Mouse (Mus musculus) midbrain, embryonic 16.5 days (tissue): ENCODE measurements at regions not wholly inside any gene's neighbourhood (a gene's known extent, or its start where the extent isn't known, plus 50 kb on each side); places are given as distances from the start of the nearest gene placed in this dataset.

ENCODE experiments used
- ATAC-seq: fragments of 200-750 bp; cut with Nextera tagmentation; 2 replicates; pipeline ENCODE4 v1.8.0; 2017; ENCODE audit warnings: moderate TSS enrichment
- H3K27ac ChIP-seq: fragments of 300-500 bp; sonication (generic); 2 replicates; pipeline ENCODE4 v1.5.1; 2014; ENCODE audit warnings: mild to moderate bottlenecking, low read length, mixed read lengths
- H3K27me3 ChIP-seq: fragments of 300-500 bp; sonication (generic); 2 replicates; pipeline ENCODE4 v1.6.1; 2014; ENCODE audit warnings: low read depth, low read length, mixed read lengths; ENCODE audit not compliant: control insufficient read depth, insufficient read depth
- H3K36me3 ChIP-seq: fragments of 300-500 bp; sonication (generic); 2 replicates; pipeline ENCODE4 v1.6.1; 2014; ENCODE audit warnings: mild to moderate bottlenecking, low read length, moderate library complexity, mixed read lengths; ENCODE audit not compliant: control insufficient read depth, insufficient read depth
- H3K4me1 ChIP-seq: fragments of 300-500 bp; sonication (generic); 2 replicates; pipeline ENCODE4 v1.6.1; 2014; ENCODE audit warnings: mild to moderate bottlenecking, low read length, mixed read lengths; ENCODE audit not compliant: control insufficient read depth, insufficient read depth
- H3K4me2 ChIP-seq: fragments of 300-500 bp; sonication (generic); 2 replicates; pipeline ENCODE4 v1.6.1; 2014; ENCODE audit warnings: mild to moderate bottlenecking, low read length, mixed read lengths
- H3K4me3 ChIP-seq: fragments of 300-500 bp; sonication (generic); 2 replicates; pipeline ENCODE4 v1.5.1; 2014; ENCODE audit warnings: low read depth, mild to moderate bottlenecking, low read length, moderate library complexity, mixed read lengths
- H3K9ac ChIP-seq: fragments of 300-500 bp; sonication (generic); 2 replicates; pipeline ENCODE4 v1.6.1; 2014; ENCODE audit warnings: low read depth, low read length, mixed read lengths
- H3K9me3 ChIP-seq: fragments of 300-500 bp; sonication (generic); replicated peaks from 2 replicates; pipeline ENCODE4 v1.6.1; 2014; ENCODE audit warnings: mild to moderate bottlenecking, low read length, mixed read lengths; ENCODE audit not compliant: control insufficient read depth, poor library complexity, severe bottlenecking
- WGBS: fragments of 180-500 bp; shearing (Covaris S2); extraction: QIAGEN DNeasy Blood & Tissue Kit; methylation state at CpG from one replicate; pipeline ENCODE4 v1.1.7; 2014; 5-methylcytosine and 5-hydroxymethylcytosine counted together

DNA sequence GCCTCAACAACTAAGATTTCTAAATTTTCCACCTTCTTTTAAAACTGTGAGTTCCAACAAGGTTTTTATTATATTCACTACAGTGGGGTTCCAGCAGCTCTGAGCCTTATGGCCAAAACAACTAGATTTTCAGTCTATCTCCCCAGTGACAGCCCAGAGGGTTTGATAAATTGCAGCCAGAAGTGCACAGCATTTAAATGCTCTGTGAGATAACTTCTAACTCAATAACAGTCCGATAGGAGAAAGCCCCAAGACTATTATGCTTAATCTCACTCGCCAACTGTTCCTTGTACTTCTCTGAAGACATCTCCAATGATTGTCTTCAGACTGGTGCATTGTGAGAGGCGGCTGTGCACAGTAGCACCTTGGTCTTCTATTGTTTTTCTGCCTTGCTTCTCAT lies 2774.5 kb upstream of the Gm7489 start:
- Histone ChIP-seq H3K9ac (no peak overlapping the region), H3K36me3 (no peaks in the 10 kb centered on the region), H3K4me1 (no peaks in the 10 kb centered on the region), H3K9me3 (no peaks in the 10 kb centered on the region), H3K4me3 (no peak overlapping the region), H3K27ac (no peak overlapping the region), H3K27me3 (no peaks in the 10 kb centered on the region), H3K4me2 (no peak overlapping the region)
- 74% methylated on average over 3 of the region's 3 CpGs for WGBS
- no peak for ATAC-seq

DNA sequence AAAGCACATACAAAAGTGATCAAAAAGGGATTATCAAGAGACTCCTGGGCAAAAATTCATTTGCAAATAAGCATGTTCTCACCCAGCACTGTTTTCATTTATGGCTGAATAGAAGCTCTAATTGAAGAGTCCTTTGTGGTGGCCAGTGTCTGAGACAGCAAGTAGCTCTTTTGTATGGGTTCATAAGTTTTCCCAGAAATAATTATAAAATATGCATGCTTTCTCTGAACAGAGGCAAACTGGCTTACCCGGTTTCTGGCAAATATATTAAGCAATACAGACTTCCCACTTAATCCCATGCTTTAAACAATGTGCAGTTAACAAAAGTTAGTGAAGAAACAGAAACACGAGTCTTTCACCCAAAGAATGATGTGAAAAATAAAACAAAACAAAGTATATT lies 2758.8 kb upstream of the Gm7489 start:
- H3K9ac ChIP-seq, result no peak overlapping the region
- no peaks in the 10 kb centered on the region for H3K27me3 ChIP-seq
- ATAC-seq, result no peak
- H3K36me3 ChIP-seq, result no peaks in the 10 kb centered on the region
- H3K4me3 ChIP-seq, result no peak overlapping the region
- H3K4me2 ChIP-seq, result no peak overlapping the region
- no peaks in the 10 kb centered on the region for H3K4me1 ChIP-seq
- WGBS, result 71% methylated on average over 2 of the region's 2 CpGs
- no peak overlapping the region for H3K27ac ChIP-seq
- H3K9me3 ChIP-seq, result no peaks in the 10 kb centered on the region

DNA sequence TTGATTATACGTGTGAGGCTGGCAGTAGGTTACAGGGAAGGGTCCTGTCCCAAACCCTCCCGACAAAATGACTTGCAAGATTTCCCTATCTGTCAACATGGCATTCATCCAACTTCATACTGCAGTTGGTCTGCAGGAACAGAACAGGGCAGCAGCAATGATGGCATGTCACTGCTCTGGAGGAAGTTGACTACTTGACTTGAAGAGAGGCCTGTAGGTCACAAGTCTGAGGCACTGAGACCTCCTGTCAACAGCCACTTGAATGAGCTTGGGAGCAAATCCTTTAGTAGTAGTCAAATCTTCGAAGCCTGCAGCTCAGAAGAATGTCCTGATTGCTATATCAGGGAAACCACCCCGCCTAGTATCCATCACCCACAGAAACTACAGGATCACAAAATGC lies 2753.7 kb upstream of the Gm7489 start:
- Histone ChIP-seq H3K4me1 (no peaks in the 10 kb centered on the region), H3K27me3 (no peaks in the 10 kb centered on the region), H3K9ac (no peak overlapping the region), H3K9me3 (no peaks in the 10 kb centered on the region), H3K4me3 (no peak overlapping the region), H3K27ac (no peak overlapping the region), H3K36me3 (no peaks in the 10 kb centered on the region), H3K4me2 (no peak overlapping the region)
- ATAC-seq, result no peak
- 85% methylated on average over 4 of the region's 4 CpGs for WGBS

DNA sequence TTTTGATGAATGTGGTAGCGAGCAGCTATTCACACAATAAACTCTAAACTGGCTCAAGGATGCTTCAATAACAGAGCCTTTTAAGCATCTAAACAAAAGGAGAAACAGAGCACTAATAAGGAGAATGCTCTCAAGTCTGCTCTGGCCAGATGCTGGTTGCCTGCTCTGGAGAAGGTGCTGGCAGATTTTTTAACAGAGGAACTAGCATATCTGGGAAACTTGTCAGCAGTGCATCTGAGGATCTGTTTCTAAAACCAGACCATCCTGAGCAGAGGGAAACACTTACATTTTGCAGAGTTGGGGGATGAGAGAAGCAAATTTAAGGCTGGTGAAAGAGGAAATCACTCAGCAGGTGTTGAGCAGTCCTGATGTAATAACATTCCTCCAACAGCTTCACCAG lies 2748.6 kb upstream of the Gm7489 start:
- H3K9me3 ChIP-seq, result no peaks in the 10 kb centered on the region
- H3K36me3 ChIP-seq, result no peaks in the 10 kb centered on the region
- no peaks in the 10 kb centered on the region for H3K4me1 ChIP-seq
- H3K4me3 ChIP-seq, result no peak overlapping the region
- H3K9ac ChIP-seq, result no peak overlapping the region
- H3K27me3 ChIP-seq, result no peaks in the 10 kb centered on the region
- WGBS, result 68% methylated on average over 1 of the region's 1 CpGs
- no peak for ATAC-seq
- no peak overlapping the region for H3K4me2 ChIP-seq
- H3K27ac ChIP-seq, result no peak overlapping the region

DNA sequence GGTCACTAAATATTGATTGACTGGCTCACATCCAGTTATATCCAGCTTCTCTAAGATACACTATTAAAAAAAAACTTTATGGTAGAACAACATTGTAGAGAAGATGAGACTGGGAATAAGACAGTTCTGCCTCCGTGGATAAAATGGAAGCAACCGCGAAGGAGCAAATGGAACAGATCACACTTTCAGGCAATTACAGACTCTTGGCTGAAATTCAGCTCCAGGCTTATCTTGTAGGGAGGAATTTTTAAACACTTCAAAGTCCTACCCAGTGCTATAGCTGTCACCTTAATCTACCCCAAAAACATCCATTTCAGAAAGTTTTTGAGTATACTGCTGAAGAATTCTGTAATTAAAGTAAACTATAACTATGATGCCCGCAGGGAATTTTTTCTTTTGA lies 2745.2 kb upstream of the Gm7489 start:
- WGBS, result 71% methylated on average over 4 of the region's 4 CpGs
- no peak for ATAC-seq
- Histone ChIP-seq H3K27me3 (no peaks in the 10 kb centered on the region), H3K9ac (no peak overlapping the region), H3K27ac (no peak overlapping the region), H3K4me2 (no peak overlapping the region), H3K9me3 (no peaks in the 10 kb centered on the region), H3K4me1 (no peaks in the 10 kb centered on the region), H3K4me3 (no peak overlapping the region), H3K36me3 (no peaks in the 10 kb centered on the region)

DNA sequence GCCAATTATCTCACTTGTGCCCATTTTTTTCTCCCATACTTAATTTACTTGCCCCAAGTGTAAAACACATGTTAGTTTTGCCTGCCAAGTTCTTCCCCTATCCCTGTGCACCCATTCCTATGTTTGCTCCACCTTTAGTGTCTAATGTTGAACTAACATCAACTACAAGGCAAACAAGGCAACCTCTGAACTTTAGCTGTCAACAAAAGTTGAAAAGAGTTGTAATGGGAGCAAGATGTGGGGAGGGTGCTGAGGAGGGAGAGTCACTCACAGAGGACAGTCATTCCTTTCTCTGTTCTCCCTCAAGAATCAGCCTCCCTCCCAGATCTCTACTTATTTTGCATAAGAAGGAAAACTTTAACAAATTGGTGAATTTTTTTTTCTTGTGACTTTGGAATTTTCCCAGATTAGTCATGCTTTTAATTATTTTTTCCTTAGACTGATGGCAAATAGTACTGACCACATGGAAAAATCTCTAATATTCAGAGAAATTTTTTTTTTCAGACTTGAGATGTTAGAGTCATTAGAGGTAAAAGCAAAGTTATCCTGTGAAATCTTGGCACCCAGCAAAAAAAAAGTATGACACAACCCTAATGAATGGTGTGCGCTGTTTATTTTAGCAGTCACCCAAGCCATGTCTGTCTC lies 2710.6 kb upstream of the Gm7489 start:
- Histone ChIP-seq H3K9me3 (no peaks in the 10 kb centered on the region), H3K4me2 (no peak overlapping the region), H3K36me3 (no peaks in the 10 kb centered on the region), H3K27ac (no peak overlapping the region), H3K27me3 (no peaks in the 10 kb centered on the region), H3K4me3 (no peak overlapping the region), H3K9ac (no peak overlapping the region), H3K4me1 (no peaks in the 10 kb centered on the region)
- WGBS, result 98% methylated on average over 1 of the region's 1 CpGs
- ATAC-seq, result no peak

DNA sequence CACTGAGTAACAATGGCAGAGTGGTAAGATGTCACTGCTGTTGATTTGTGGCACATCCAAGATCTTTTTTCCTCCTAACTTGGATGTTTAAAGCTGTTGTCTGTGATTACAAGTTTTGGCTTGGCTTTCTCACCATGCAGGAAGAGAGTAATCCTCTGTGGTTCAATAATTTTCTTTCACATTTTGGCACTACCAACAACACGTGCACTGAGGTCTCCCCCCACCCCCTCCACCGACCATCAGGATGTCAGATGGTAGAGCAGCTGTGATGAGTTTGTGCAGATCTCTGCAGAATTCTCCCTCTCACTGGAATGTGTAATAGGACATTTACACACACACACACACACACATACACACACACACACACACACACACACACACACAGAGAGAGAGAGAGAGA lies 2708.2 kb upstream of the Gm7489 start:
- Histone ChIP-seq H3K4me2 (no peak overlapping the region), H3K4me1 (no peaks in the 10 kb centered on the region), H3K4me3 (no peak overlapping the region), H3K36me3 (no peaks in the 10 kb centered on the region), H3K27me3 (no peaks in the 10 kb centered on the region), H3K9ac (no peak overlapping the region), H3K27ac (no peak overlapping the region), H3K9me3 (no peaks in the 10 kb centered on the region)
- no peak for ATAC-seq
- 76% methylated on average over 2 of the region's 2 CpGs for WGBS

DNA sequence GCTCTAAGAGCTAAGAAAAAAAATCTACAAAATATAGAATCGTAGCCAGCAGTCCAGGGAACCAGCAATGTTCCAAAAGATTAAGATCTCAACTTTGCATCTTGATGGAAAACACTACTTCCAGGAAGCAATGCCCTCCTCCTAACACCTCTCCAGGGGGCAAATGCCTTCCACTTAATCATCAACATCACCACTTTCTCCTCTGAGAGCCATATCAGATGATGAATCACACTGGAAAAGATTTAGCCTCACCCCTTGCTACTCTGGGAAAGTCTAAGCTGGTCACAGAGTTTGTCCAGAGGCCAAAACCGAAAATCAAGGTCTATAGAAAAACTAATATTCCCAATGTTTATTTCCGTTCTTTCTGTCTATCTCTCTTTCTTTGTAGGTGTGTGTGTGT lies 2695.6 kb upstream of the Gm7489 start:
- Histone ChIP-seq H3K36me3 (no peaks in the 10 kb centered on the region), H3K9me3 (no peaks in the 10 kb centered on the region), H3K4me2 (no peak overlapping the region), H3K4me1 (no peaks in the 10 kb centered on the region), H3K27ac (no peak overlapping the region), H3K27me3 (no peaks in the 10 kb centered on the region), H3K4me3 (no peak overlapping the region), H3K9ac (no peak overlapping the region)
- no peak for ATAC-seq
- WGBS, result 94% methylated on average over 3 of the region's 3 CpGs

DNA sequence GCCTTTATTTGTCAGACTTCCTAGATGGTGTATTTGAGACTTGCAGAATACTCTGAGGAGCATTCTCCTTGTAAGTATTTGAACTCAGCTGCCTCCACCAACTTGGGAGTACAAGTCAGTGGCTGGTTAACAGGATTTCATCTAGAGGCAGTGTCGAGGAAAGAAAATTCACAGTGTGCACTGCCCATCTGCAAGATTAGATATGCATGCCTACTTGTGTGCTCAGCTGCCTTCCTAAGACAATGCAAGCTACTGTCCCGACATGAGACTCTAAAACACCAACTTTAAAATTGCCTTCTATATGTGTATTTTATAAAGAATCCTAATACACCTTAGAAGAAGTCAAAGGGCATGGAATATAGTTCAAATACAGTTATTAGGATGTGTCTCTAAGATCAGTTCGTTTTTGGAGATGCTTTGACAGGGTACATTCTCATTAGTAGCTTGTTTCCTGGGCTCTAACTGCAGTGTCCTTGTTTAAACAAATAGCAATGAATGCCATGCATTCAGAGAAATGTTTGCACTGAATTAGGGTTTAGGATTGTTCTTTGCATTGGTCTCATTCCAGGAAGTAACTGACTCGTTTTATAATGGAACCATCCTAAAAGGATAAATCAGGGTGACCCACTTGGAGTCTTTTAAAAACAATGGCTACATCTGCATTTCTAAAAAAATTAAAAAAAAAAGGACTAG lies 2687.1 kb upstream of the Gm7489 start:
- Histone ChIP-seq H3K9me3 (no peaks in the 10 kb centered on the region), H3K4me3 (no peak overlapping the region), H3K4me1 (no peaks in the 10 kb centered on the region), H3K27me3 (no peaks in the 10 kb centered on the region), H3K36me3 (no peaks in the 10 kb centered on the region), H3K4me2 (no peak overlapping the region), H3K9ac (no peak overlapping the region), H3K27ac (no peak overlapping the region)
- ATAC-seq, result no peak
- 39% methylated on average over 4 of the region's 4 CpGs for WGBS
